Mouse (Mus musculus) hindbrain, embryonic 15.5 days (tissue): ENCODE measurements around the gene Batf2. TPM values are rescaled to one million over a fixed set of nuclear protein-coding genes. Genes with fewer than 3 reads are reported as not detected.
"Not testable (repeated sequence)": the region's sequence is repeated elsewhere in the genome, so short reads cannot be mapped to it uniquely, and the experiment has no call there.

Experiments used
- ATAC-seq: fragments of 200-750 bp; cut with Nextera tagmentation; 2 replicates; pipeline ENCODE4 v1.8.0; 2017; ENCODE audit warnings: low read depth, moderate number of reproducible peaks, moderate TSS enrichment; ENCODE audit not compliant: low FRiP score
- H3K27ac ChIP-seq: fragments of 300-500 bp; sonication (generic); replicated peaks from 2 replicates; pipeline ENCODE4 v1.5.1; 2015; ENCODE audit warnings: mild to moderate bottlenecking, inconsistent platforms
- H3K27me3 ChIP-seq: fragments of 300-500 bp; sonication (generic); 2 replicates; pipeline ENCODE4 v1.6.1; 2015; ENCODE audit warnings: control low read depth, inconsistent platforms
- H3K36me3 ChIP-seq: fragments of 300-500 bp; sonication (generic); 2 replicates; pipeline ENCODE4 v1.6.1; 2015; ENCODE audit warnings: control low read depth, inconsistent platforms
- H3K4me1 ChIP-seq: fragments of 300-500 bp; sonication (generic); replicated peaks from 2 replicates; pipeline ENCODE4 v1.6.1; 2015; ENCODE audit warnings: control low read depth, inconsistent platforms
- H3K4me2 ChIP-seq: fragments of 300-500 bp; sonication (generic); 2 replicates; pipeline ENCODE4 v1.6.1; 2015; ENCODE audit warnings: moderate library complexity, mild to moderate bottlenecking, inconsistent platforms
- H3K4me3 ChIP-seq: fragments of 300-500 bp; sonication (generic); 2 replicates; pipeline ENCODE4 v1.5.1; 2015; ENCODE audit warnings: mild to moderate bottlenecking, inconsistent platforms
- H3K9ac ChIP-seq: fragments of 300-500 bp; sonication (generic); 2 replicates; pipeline ENCODE4 v1.6.1; 2015; ENCODE audit warnings: inconsistent platforms
- H3K9me3 ChIP-seq: fragments of 300-500 bp; sonication (generic); 2 replicates; pipeline ENCODE4 v1.6.1; 2016; ENCODE audit warnings: control low read depth, inconsistent platforms
- WGBS: fragments of 180-500 bp; shearing (Covaris S2); methylation state at CpG from one replicate; pipeline ENCODE4 v1.1.7; 2015; 5-methylcytosine and 5-hydroxymethylcytosine counted together
- polyA plus RNA-seq: library from polyadenylated mRNA; unstranded; fragments of >200 nt; fragmentation: Nextera tagmentation; extraction: Ambion mirVana; gene quantifications from 2 replicates; pipeline ENCODE4 v1.2.1, GENCODE M21; 2015

The Batf2 gene
- polyA plus RNA-seq, 1 experiment from 2014 or later, result not detected

- Histone ChIP-seq H3K27me3 (no peaks in the 10 kb centered on the region), H3K27ac (peak overlapping the region; percentile 92), H3K9me3 (no peaks in the 10 kb centered on the region), H3K9ac (peak overlapping the region; percentile 74), H3K36me3 (peaks cover 22% of the 10 kb centered on the region), H3K4me2 (peak overlapping the region; percentile 83), H3K4me3 (peak overlapping the region; percentile 87), H3K4me1 (peaks cover 28% of the 10 kb centered on the region)
- ATAC-seq, result peak; percentile 60
- 1% methylated on average over 8 of the region's 8 CpGs for WGBS
These were observed 22.1 kb upstream of the Batf2 start for GRCm38 (mm10) chr19:6118677-6119185.

- 22% methylated on average over 17 of the region's 19 CpGs for WGBS
These were observed 19.0 kb upstream of the Batf2 start for GRCm38 (mm10) chr19:6121761-6122160.

GRCm38 (mm10) chr19:6123330-6123729 lies 17.5 kb upstream of the Batf2 start:
- ATAC-seq, result no peak
- WGBS, result 58% methylated on average over 8 of the region's 8 CpGs
- Histone ChIP-seq H3K36me3 (no peaks in the 10 kb centered on the region), H3K4me1 (peaks cover 19% of the 10 kb centered on the region), H3K4me3 (no peak overlapping the region), H3K27ac (no peak overlapping the region), H3K9ac (no peak overlapping the region), H3K27me3 (no peaks in the 10 kb centered on the region), H3K4me2 (no peak overlapping the region), H3K9me3 (no peaks in the 10 kb centered on the region)

More at GRCm38 (mm10) chr19:6121761-6122160, 19.0 kb upstream of the Batf2 start:
- ATAC-seq, result no peak
- Histone ChIP-seq H3K4me2 (no peak overlapping the region), H3K9ac (no peak overlapping the region), H3K27me3 (no peaks in the 10 kb centered on the region), H3K9me3 (no peaks in the 10 kb centered on the region), H3K36me3 (no peaks in the 10 kb centered on the region), H3K27ac (no peak overlapping the region), H3K4me1 (peaks cover 25% of the 10 kb centered on the region), H3K4me3 (no peak overlapping the region)

GRCm38 (mm10) chr19:6124898-6125297 lies 15.9 kb upstream of the Batf2 start:
- Histone ChIP-seq H3K4me2 (no peak overlapping the region), H3K36me3 (no peaks in the 10 kb centered on the region), H3K27ac (no peak overlapping the region), H3K9ac (no peak overlapping the region), H3K27me3 (no peaks in the 10 kb centered on the region), H3K4me3 (no peak overlapping the region), H3K9me3 (no peaks in the 10 kb centered on the region), H3K4me1 (peaks cover 12% of the 10 kb centered on the region)
- ATAC-seq, result no peak
- 75% methylated on average over 2 of the region's 2 CpGs for WGBS

GRCm38 (mm10) chr19:6126289-6126688 lies 14.5 kb upstream of the Batf2 start:
- Histone ChIP-seq H3K36me3 (no peaks in the 10 kb centered on the region), H3K4me1 (peaks cover 12% of the 10 kb centered on the region), H3K4me2 (no peak overlapping the region), H3K9me3 (no peaks in the 10 kb centered on the region), H3K9ac (no peak overlapping the region), H3K27ac (no peak overlapping the region), H3K4me3 (no peak overlapping the region), H3K27me3 (no peaks in the 10 kb centered on the region)
- WGBS, result 19% methylated on average over 4 of the region's 4 CpGs
- no peak for ATAC-seq

GRCm38 (mm10) chr19:6126789-6127580 lies 13.8 kb upstream of the Batf2 start:
- H3K36me3 ChIP-seq, result no peaks in the 10 kb centered on the region
- no peak overlapping the region for H3K9ac ChIP-seq
- no peaks in the 10 kb centered on the region for H3K9me3 ChIP-seq
- H3K4me3 ChIP-seq, result peak overlapping the region; percentile 56
- H3K27ac ChIP-seq, result peak overlapping the region; percentile 89
- H3K4me1 ChIP-seq, result peaks cover 12% of the 10 kb centered on the region
- H3K27me3 ChIP-seq, result no peaks in the 10 kb centered on the region
- no peak for ATAC-seq
- WGBS, result 77% methylated on average over 10 of the region's 10 CpGs
- peak overlapping the region; percentile 55 for H3K4me2 ChIP-seq

GRCm38 (mm10) chr19:6127760-6128341 lies 12.9 kb upstream of the Batf2 start, which contains the start of gene Snx15:
Gene Snx15, minus strand, starts transcription at chr19:6128304.
- WGBS, result under 1% methylated on average over 32 of the region's 32 CpGs
- H3K27ac ChIP-seq, result peak within 1 kb of the TSS; percentile 89

GRCm38 (mm10) chr19:6130414-6131128 lies 10.2 kb upstream of the Batf2 start:
- not testable (repeated sequence) for H3K9ac ChIP-seq, H3K4me3 ChIP-seq, H3K9me3 ChIP-seq, H3K4me2 ChIP-seq, H3K27ac ChIP-seq, H3K27me3 ChIP-seq, H3K36me3 ChIP-seq, ATAC-seq
- peaks cover 10% of the 10 kb centered on the region for H3K4me1 ChIP-seq
- WGBS, result 74% methylated on average over 7 of the region's 7 CpGs

More at GRCm38 (mm10) chr19:6127760-6128341, 12.9 kb upstream of the Batf2 start, which contains the start of gene Snx15:
- no peaks in the 10 kb centered on the region for H3K27me3 ChIP-seq
- H3K4me1 ChIP-seq, result peaks cover 12% of the 10 kb centered on the region
- ATAC-seq, result peak; percentile 95
- no peaks in the 10 kb centered on the region for H3K36me3 ChIP-seq
- H3K9ac ChIP-seq, result peak within 1 kb of the TSS; percentile 65
- H3K4me3 ChIP-seq, result peak within 1 kb of the TSS; percentile 56
- peak within 1 kb of the TSS; percentile 55 for H3K4me2 ChIP-seq
- no peaks in the 10 kb centered on the region for H3K9me3 ChIP-seq

- no peak for ATAC-seq
- Histone ChIP-seq H3K9ac (no peak overlapping the region), H3K27me3 (no peaks in the 10 kb centered on the region), H3K27ac (no peak overlapping the region), H3K9me3 (no peaks in the 10 kb centered on the region), H3K4me1 (peaks cover 5% of the 10 kb centered on the region; the same call in 1 of the 2 replicates), H3K36me3 (peaks cover 12% of the 10 kb centered on the region; the same call in 1 of the 2 replicates), H3K4me3 (no peak overlapping the region), H3K4me2 (no peak overlapping the region)
- 78% methylated on average over 7 of the region's 7 CpGs for WGBS
These were observed 8.5 kb upstream of the Batf2 start for GRCm38 (mm10) chr19:6132171-6132827.

GRCm38 (mm10) chr19:6133197-6133596 lies 7.6 kb upstream of the Batf2 start:
- 52% methylated on average over 1 of the region's 1 CpGs for WGBS
- H3K36me3 ChIP-seq, result peaks cover 16% of the 10 kb centered on the region; the same call in 1 of the 2 replicates
- H3K4me1 ChIP-seq, ATAC-seq, H3K4me3 ChIP-seq, H3K27me3 ChIP-seq, H3K9me3 ChIP-seq, H3K27ac ChIP-seq, H3K4me2 ChIP-seq, H3K9ac ChIP-seq: not testable (repeated sequence)

GRCm38 (mm10) chr19:6136397-6136796 lies 4.4 kb upstream of the Batf2 start:
- H3K27me3 ChIP-seq, result no peaks in the 10 kb centered on the region
- no peak overlapping the region for H3K4me2 ChIP-seq
- H3K36me3 ChIP-seq, result peaks cover 16% of the 10 kb centered on the region; the same call in 1 of the 2 replicates
- no peak overlapping the region for H3K9ac ChIP-seq
- H3K27ac ChIP-seq, result no peak overlapping the region
- ATAC-seq, result no peak
- no peak overlapping the region for H3K4me3 ChIP-seq
- 90% methylated on average over 3 of the region's 3 CpGs for WGBS
- H3K9me3 ChIP-seq, result no peaks in the 10 kb centered on the region
- peaks cover 11% of the 10 kb centered on the region for H3K4me1 ChIP-seq
